Mouse (Mus musculus) lung, postnatal 0 days (tissue): ENCODE measurements at regions not wholly inside any gene's neighbourhood (a gene's known extent, or its start where the extent isn't known, plus 50 kb on each side); places are given as distances from the start of the nearest gene placed in this dataset.

ENCODE experiments used
- ATAC-seq: fragments of 200-750 bp; cut with Nextera tagmentation; 2 replicates; pipeline ENCODE4 v1.8.0; 2017; ENCODE audit warnings: moderate library complexity
- DNase-seq: peaks from one replicate; pipeline ENCODE4 v3.0.0-alpha.2; 2016; ENCODE audit warnings: low spot score
- H3K27ac ChIP-seq: fragments of 300-500 bp; sonication (generic); 2 replicates; pipeline ENCODE4 v1.5.1; 2014; ENCODE audit warnings: antibody characterized with exemption, mild to moderate bottlenecking, low read length, mixed read lengths
- H3K27me3 ChIP-seq: fragments of 300-500 bp; sonication (generic); replicated peaks from 2 replicates; pipeline ENCODE4 v1.6.1; 2014; ENCODE audit warnings: low read length, mixed read lengths; ENCODE audit not compliant: insufficient read depth
- H3K36me3 ChIP-seq: fragments of 300-500 bp; sonication (generic); 2 replicates; pipeline ENCODE4 v1.6.1; 2014; ENCODE audit warnings: low read length, mixed read lengths; ENCODE audit not compliant: insufficient read depth
- H3K4me1 ChIP-seq: fragments of 300-500 bp; sonication (generic); 2 replicates; pipeline ENCODE4 v1.6.1; 2014; ENCODE audit warnings: antibody characterized with exemption, low read depth, low read length, mixed read lengths; ENCODE audit not compliant: insufficient read depth
- H3K4me2 ChIP-seq: fragments of 300-500 bp; sonication (generic); replicated peaks from 2 replicates; pipeline ENCODE4 v1.6.1; 2014; ENCODE audit warnings: low read depth, mild to moderate bottlenecking, low read length, moderate library complexity, mixed read lengths
- H3K4me3 ChIP-seq: fragments of 300-500 bp; sonication (generic); 2 replicates; pipeline ENCODE4 v1.5.1; 2014; ENCODE audit warnings: low read depth, low read length
- H3K9ac ChIP-seq: fragments of 300-500 bp; sonication (generic); replicated peaks from 2 replicates; pipeline ENCODE4 v1.6.1; 2014; ENCODE audit warnings: low read depth, mild to moderate bottlenecking
- H3K9me3 ChIP-seq: fragments of 300-500 bp; sonication (generic); 2 replicates; pipeline ENCODE4 v1.6.1; 2016; ENCODE audit warnings: low read length, mixed read lengths
- CTCF ChIP-seq: IDR thresholded peaks from 2 replicates; pipeline ENCODE4 v1.5.1; 2016; ENCODE audit warnings: antibody characterized with exemption, mild to moderate bottlenecking
- EP300 ChIP-seq: IDR thresholded peaks from 2 replicates; pipeline ENCODE4 v1.6.1; 2016; ENCODE audit warnings: antibody characterized with exemption, mild to moderate bottlenecking, control low read depth
- WGBS: fragments of 180-500 bp; shearing (Covaris S2); extraction: QIAGEN DNeasy Blood & Tissue Kit; methylation state at CpG from one replicate; pipeline ENCODE4 v1.1.7; 2014; 5-methylcytosine and 5-hydroxymethylcytosine counted together

GRCm38 (mm10) chr11:45206611-45207525 is 589.8 kb downstream of the Ebf1 start:
- 57% methylated on average over 8 of the region's 8 CpGs for WGBS
- TF ChIP-seq CTCF (no peak), EP300 (no peak)
- H3K4me1 ChIP-seq, result no peaks in the 10 kb centered on the region
- no peak for ATAC-seq
- no peaks in the 10 kb centered on the region for H3K9me3 ChIP-seq
- H3K36me3 ChIP-seq, result no peaks in the 10 kb centered on the region
- no peak for DNase-seq
- H3K9ac ChIP-seq, result no peak overlapping the region
- no peak overlapping the region for H3K4me3 ChIP-seq
- H3K4me2 ChIP-seq, result no peak overlapping the region
- H3K27ac ChIP-seq, result no peak overlapping the region
- H3K27me3 ChIP-seq, result no peaks in the 10 kb centered on the region

GRCm38 (mm10) chr11:45214096-45214495 is 597.0 kb downstream of the Ebf1 start:
- Histone ChIP-seq H3K27me3 (no peaks in the 10 kb centered on the region), H3K4me1 (no peaks in the 10 kb centered on the region), H3K9ac (no peak overlapping the region), H3K4me3 (no peak overlapping the region), H3K36me3 (no peaks in the 10 kb centered on the region), H3K4me2 (no peak overlapping the region), H3K9me3 (no peaks in the 10 kb centered on the region), H3K27ac (no peak overlapping the region)
- DNase-seq, result peak; percentile 17
- WGBS, result 26% methylated on average over 1 of the region's 1 CpGs
- TF ChIP-seq EP300 (peak; percentile 40; the same call in 1 of the 2 replicates), CTCF (no peak)
- ATAC-seq, result no peak; the same call in 1 of the 2 replicates

- no peak overlapping the region for H3K9ac ChIP-seq
- no peaks in the 10 kb centered on the region for H3K9me3 ChIP-seq
- H3K4me3 ChIP-seq, result no peak overlapping the region
- ATAC-seq (peak; percentile 54), DNase-seq (peak; percentile 29)
- H3K36me3 ChIP-seq, result no peaks in the 10 kb centered on the region
- 54% methylated on average over 3 of the region's 3 CpGs for WGBS
- TF ChIP-seq EP300 (0 out of 2 replicates have a peak, but pooled peaks have one; percentile 54), CTCF (no peak)
- H3K4me1 ChIP-seq, result no peaks in the 10 kb centered on the region
- no peak overlapping the region for H3K27ac ChIP-seq
- H3K27me3 ChIP-seq, result no peaks in the 10 kb centered on the region
- H3K4me2 ChIP-seq, result no peak overlapping the region
These were observed 599.9 kb downstream of the Ebf1 start for GRCm38 (mm10) chr11:45216942-45217474.

- ATAC-seq (no peak), DNase-seq (no peak)
- Histone ChIP-seq H3K27me3 (no peaks in the 10 kb centered on the region), H3K4me2 (no peak overlapping the region), H3K27ac (no peak overlapping the region), H3K4me1 (no peaks in the 10 kb centered on the region), H3K9me3 (no peaks in the 10 kb centered on the region), H3K4me3 (no peak overlapping the region), H3K36me3 (no peaks in the 10 kb centered on the region), H3K9ac (no peak overlapping the region)
- 59% methylated on average over 4 of the region's 4 CpGs for WGBS
- TF ChIP-seq EP300 (no peak), CTCF (no peak)
These were observed 602.1 kb downstream of the Ebf1 start for GRCm38 (mm10) chr11:45219239-45219638.

GRCm38 (mm10) chr11:45222021-45222420 is 604.9 kb downstream of the Ebf1 start:
- TF ChIP-seq EP300 (no peak), CTCF (no peak)
- ATAC-seq (no peak), DNase-seq (no peak)
- Histone ChIP-seq H3K4me2 (no peak overlapping the region), H3K9ac (no peak overlapping the region), H3K36me3 (no peaks in the 10 kb centered on the region), H3K4me1 (no peaks in the 10 kb centered on the region), H3K27ac (no peak overlapping the region), H3K9me3 (no peaks in the 10 kb centered on the region), H3K27me3 (no peaks in the 10 kb centered on the region), H3K4me3 (no peak overlapping the region)
- 71% methylated on average over 3 of the region's 3 CpGs for WGBS

- DNase-seq (peak; percentile 37), ATAC-seq (peak; percentile 74)
- 57% methylated on average over 6 of the region's 6 CpGs for WGBS
- H3K9me3 ChIP-seq, result no peaks in the 10 kb centered on the region
- H3K4me3 ChIP-seq, result no peak overlapping the region
- no peak overlapping the region for H3K27ac ChIP-seq
- no peaks in the 10 kb centered on the region for H3K4me1 ChIP-seq
- no peak overlapping the region for H3K9ac ChIP-seq
- no peaks in the 10 kb centered on the region for H3K27me3 ChIP-seq
- H3K4me2 ChIP-seq, result no peak overlapping the region
- H3K36me3 ChIP-seq, result no peaks in the 10 kb centered on the region
- no peak for TF ChIP-seq CTCF
- TF ChIP-seq EP300, result peak; percentile 66
These were observed 616.1 kb upstream of the Clint1 start for GRCm38 (mm10) chr11:45235476-45236412.
